Mouse (Mus musculus) left cerebral cortex, adult 2 months (tissue): ENCODE results near the gene Ap3m1. TPM values are rescaled to one million over a fixed set of nuclear protein-coding genes. Genes with fewer than 3 reads are reported as not detected.

Source experiments
- DNase-seq, 2 experiments: peaks; one replicate each; pipeline ENCODE4 v3.0.0; 2021 to 2022; ENCODE audit warnings: low spot score in 2 of 2, mixed read lengths in 1 of 2; ENCODE audit errors: extremely low spot score in 1 of 2
- H3K27ac ChIP-seq: fragments of 200-600 bp; 2 replicates; pipeline ENCODE4 v1.8.1; 2022
- H3K4me3 ChIP-seq: fragments of 200-600 bp; 2 replicates; pipeline ENCODE4 v1.8.1; 2022
- CTCF ChIP-seq: fragments of 200-600 bp; IDR thresholded peaks from 2 replicates; pipeline ENCODE4 v1.8.1; 2022; ENCODE audit warnings: antibody characterized with exemption, mild to moderate bottlenecking, moderate library complexity
- intact Hi-C: fragments of 180-260 bp; cut with DNase I; formaldehyde crosslinking; loops from one replicate; pipeline ENCODE4 v1.15.1; 2025
- total RNA-seq, 2 experiments: library from RNA; stranded (reverse); gene quantifications; 2 replicates each; pipeline ENCODE4 v1.2.3; 2021

The Ap3m1 gene
- total RNA-seq, 2 experiments from 2014 or later = 62.5 to 64.3 TPM

- no peak for TF ChIP-seq CTCF
- DNase-seq = no peak
- H3K4me3 ChIP-seq = no peak overlapping the region
- no peak overlapping the region for H3K27ac ChIP-seq
- intact Hi-C loops = no loop called here
Measured at GRCm38 (mm10) chr14:20995497-20995896, 56.8 kb downstream of the Ap3m1 start.

- intact Hi-C loops = loop anchor here (5.0 kb wide), 2 partner anchors 122 to 187 kb away; no protein-coding TSS in a partner anchor
- Histone ChIP-seq H3K4me3 (no peak overlapping the region), H3K27ac (no peak overlapping the region)
- no peak; the same call in 1 of the 2 replicates for TF ChIP-seq CTCF
- no peak for DNase-seq
Measured at GRCm38 (mm10) chr14:20994475-20994874, 57.8 kb downstream of the Ap3m1 start.

- no peak overlapping the region for H3K4me3 ChIP-seq
- peak; percentile 89 for TF ChIP-seq CTCF
- intact Hi-C loops = loop anchor here (2.0 to 5.0 kb wide), 3 partner anchors 62 to 186 kb away; no protein-coding TSS in a partner anchor
- DNase-seq = peak; percentile 40 to 43
- no peak overlapping the region for H3K27ac ChIP-seq
Measured at GRCm38 (mm10) chr14:20993067-20993691, 59.1 kb downstream of the Ap3m1 start.

- H3K4me3 ChIP-seq = no peak overlapping the region
- intact Hi-C loops = loop anchor here (5.0 kb wide), 2 partner anchors 119 to 184 kb away; no protein-coding TSS in a partner anchor
- TF ChIP-seq CTCF = no peak
Measured at GRCm38 (mm10) chr14:20991492-20991891, 60.8 kb downstream of the Ap3m1 start.

GRCm38 (mm10) chr14:20985482-20985881 is 66.8 kb downstream of the Ap3m1 start:
- Histone ChIP-seq H3K27ac (no peak overlapping the region), H3K4me3 (no peak overlapping the region)
- intact Hi-C loops = no loop called here
- no peak for TF ChIP-seq CTCF
- DNase-seq = no peak

More at GRCm38 (mm10) chr14:20991492-20991891, 60.8 kb downstream of the Ap3m1 start:
- no peak for DNase-seq
- no peak overlapping the region for H3K27ac ChIP-seq

- peak in 1 of 2 experiments; percentile 22 for DNase-seq
Measured at GRCm38 (mm10) chr14:20983832-20984231, 68.5 kb downstream of the Ap3m1 start.

More at GRCm38 (mm10) chr14:20983832-20984231, 68.5 kb downstream of the Ap3m1 start:
- TF ChIP-seq CTCF = no peak
- Histone ChIP-seq H3K27ac (no peak overlapping the region), H3K4me3 (no peak overlapping the region)
- intact Hi-C loops = no loop called here

Other genes starting within 250 kb of the Ap3m1 start
- gene Plau, start 215.8 kb downstream of the Ap3m1 start, total RNA-seq = 1 to 10 TPM; 6.5 to 9.6 TPM
- gene Vcl, start 123.1 kb downstream of the Ap3m1 start, total RNA-seq = 10 to 100 TPM; 23.7 to 25.0 TPM
- gene Adk, start 66 bp upstream of the Ap3m1 start, total RNA-seq = 10 to 100 TPM; 59.5 to 69.6 TPM